Mouse (Mus musculus): ENCODE data around the gene Myadm.
A peak's percentile ranks its signal among the peaks of the same experiment; 100 is the strongest.
"Not testable (repeated sequence)": the region's sequence is repeated elsewhere in the genome, so short reads cannot be mapped to it uniquely, and the experiment has no call there.

The Myadm gene

DNA sequence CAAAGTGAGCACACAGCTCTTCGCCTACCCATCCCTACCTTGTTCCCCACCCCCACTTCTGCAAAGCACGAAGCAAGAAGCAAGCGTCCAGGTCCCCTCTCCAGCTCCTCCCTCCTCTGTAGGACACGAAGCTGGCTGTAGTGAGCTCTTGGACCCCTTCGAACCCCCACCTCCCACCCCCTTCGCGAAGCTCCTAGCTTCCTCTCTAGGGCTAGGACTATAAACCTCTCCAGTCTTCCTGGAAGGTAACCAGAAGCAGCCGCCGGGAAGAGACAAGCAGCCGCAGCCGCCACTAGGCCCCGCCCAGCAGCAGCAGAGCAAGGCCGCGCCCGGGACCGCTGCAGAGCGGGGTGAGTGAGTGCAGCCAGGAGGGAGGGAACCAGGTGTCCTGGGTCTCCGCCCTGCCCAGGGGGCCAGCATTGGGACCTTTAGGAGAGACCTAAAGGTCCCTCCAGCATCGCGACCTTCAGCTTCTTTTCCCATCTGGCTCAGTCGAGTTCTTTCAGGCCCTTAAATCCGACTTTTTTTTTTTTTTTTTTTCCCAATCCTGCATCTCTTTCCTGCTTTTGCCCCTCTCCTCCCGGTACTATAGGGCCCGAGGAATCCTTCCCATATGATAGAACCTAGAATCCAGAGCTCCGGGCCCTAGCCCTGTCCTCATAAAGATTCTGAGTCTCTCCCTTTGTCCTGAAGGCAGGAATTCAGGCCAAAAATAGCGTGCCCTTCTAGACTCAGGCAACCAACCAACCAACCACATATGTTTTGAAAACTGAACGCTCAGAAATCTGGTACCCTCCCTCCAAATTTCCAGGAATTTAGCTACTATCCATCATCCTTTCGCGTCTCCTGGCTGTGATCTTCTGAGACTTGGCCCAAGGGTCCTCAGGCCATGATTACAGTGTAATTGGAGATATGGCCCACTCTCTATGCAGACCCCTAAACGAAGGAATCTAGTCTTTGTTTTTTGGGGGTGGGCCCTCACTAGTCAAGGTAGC is at the start of gene Myadm, which contains the start of gene Prkcg:
TSS of gene Myadm (plus strand) at position 105 of the 995 bp plus-strand sequence.
TSS of gene Prkcg (plus strand) at position 204 of the 995 bp plus-strand sequence.
- DNase-seq, result peak; percentile 85

GRCm38 (mm10) chr7:3239193-3239592 is 49.7 kb upstream of the Myadm start:
- DNase-seq, result no peak

- DNase-seq, result no peak
Observed at GRCm38 (mm10) chr7:3260701-3261100, 28.2 kb upstream of the Myadm start.

DNA sequence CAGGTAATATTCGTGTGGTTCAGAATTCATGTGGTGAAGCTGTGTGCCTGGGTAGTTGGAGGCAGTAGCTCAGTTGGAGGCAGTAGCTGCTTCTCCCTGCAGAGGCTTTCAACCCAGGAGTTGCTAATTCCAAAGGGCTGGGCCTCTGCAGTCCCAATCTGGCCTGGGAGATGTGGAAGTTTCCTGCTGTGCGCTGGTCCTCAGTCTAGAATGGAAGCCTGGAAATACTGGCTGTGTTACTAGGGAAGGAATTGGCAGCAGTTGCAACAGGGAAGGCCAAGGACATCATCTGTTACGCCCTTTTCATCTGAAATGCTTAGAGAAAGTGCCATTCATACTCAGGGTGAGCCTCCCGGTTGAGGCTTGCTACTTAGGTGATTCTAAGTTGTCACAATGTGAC is 27.4 kb upstream of the Myadm start:
- DNase-seq, result no peak

DNA sequence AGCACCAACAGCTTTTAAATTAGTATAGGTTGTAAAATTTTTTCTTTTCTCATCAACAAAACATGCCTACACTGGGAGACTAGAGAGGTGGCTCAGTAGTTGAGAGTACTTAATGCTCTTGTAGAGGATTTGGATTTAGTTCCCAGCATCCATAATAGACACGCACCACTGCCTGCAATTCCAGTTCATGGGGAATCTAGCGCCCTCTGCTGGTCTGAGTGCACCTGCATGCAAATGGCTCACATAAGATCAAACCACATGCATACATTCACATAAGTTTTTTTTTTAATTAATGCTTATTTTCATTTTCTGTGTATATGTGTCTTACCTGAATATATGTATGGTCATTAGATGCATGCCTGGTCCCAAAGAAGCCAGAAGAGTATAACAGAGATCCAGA is 26.1 kb upstream of the Myadm start:
- peak; percentile 9 for DNase-seq

DNA sequence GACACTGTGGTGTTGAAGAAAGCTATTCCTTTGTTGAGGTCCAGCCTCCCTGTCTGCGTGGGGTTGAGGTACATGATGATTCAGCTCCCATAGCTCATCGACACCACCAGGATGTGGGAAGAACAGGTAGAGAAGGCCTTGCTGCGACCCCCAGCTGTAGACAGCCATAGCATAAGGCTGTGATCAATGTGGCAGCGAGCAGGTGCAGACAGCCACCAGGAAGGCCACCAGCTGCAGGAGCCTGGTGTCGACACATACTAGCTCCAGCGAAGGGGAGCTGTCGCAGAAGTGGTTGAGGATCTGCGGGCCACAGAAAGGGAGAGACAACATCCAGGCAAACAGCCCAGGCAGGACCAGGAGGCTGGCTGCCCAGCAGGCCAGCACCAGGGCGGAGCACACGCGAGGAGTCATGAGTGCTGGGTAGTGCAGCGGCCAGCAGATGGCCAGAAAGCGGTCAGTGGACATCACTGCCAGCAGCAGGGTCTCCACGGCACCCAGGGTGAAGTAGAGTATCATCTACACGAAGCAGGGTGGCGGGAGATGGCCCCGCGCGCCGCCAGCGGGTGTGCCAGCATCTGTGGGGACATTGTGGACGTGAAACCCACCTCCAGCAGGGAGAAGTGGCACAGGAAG is 24.4 kb upstream of the Myadm start:
- no peak for DNase-seq

DNA sequence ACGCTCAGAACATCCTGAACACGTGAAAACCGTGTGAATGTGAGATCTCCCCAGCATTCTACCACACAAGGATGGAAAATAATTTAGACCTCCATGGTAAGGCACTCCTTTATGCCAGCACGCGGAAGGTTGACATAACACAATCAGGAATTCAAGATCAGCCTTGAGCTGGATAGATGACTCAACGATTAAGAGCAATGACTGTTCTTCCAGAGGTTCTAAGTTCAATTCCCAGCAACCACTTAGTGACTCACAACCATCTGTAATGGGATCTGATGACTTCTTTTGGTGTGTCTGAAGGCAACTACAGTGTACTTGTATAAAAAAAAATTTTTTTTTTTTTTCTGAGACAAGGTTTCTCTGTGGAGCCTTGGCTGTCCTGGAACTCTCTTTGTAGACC is 23.6 kb upstream of the Myadm start:
- DNase-seq, result no peak

DNA sequence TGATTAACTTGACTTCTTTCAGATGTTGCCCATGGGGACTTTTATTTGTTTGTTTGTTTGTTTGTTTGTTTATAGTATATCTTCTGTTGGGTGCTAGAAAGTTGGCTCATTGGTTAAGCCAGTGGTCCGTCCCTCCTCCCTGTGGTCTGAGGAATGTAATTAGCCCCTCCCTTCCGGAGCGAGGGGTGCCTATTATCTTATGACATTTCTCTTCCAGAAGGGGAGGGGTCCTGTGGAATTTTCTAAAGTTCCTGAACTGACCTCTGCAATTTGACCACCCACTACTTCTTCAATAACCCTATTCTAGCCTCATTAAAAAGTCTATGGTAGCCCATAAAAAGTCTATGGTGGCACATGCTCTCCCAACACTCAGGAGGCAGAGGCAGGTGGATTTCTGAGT is 21.6 kb upstream of the Myadm start:
- no peak for DNase-seq

DNA sequence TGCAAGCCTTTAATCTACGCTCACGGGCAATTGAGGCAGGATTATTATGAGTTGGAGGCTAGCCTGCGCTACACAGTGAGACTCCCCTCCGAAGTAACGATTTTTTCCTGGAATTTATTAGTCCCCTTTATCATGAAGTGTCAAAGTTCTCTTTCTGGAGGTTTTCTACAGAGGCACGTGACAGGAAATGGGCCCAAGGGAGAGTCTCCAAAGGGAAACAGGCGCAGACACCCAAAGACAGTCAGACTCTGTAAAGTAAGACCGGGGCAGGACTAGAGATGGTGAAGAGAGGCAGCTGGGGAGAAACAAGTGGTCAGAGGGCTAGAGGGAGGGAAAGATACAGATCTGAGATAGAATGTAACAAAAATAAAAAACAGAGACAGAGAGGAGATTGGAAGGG is 21.0 kb upstream of the Myadm start:
- DNase-seq, result no peak

DNA sequence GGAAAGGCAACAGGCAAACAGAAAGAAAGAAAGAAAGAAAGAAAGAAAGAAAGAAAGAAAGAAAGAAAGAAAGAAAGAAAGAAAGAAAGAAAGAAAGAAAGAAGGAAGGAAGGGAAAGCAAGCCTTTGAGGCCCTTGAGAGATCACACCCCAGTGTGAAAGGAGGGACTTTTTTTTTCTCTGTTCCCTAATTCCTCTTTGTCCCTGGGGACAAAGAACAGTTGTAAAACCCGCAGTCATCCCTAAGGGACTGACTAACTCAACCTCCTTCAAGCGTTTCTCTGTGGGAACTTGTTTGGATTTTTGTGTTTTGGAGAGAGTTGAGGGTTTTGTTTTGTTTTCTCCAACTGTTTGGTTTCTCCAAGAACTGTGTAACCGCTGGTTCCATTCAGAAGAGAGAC is 20.6 kb upstream of the Myadm start:
- DNase-seq, result no peak

DNA sequence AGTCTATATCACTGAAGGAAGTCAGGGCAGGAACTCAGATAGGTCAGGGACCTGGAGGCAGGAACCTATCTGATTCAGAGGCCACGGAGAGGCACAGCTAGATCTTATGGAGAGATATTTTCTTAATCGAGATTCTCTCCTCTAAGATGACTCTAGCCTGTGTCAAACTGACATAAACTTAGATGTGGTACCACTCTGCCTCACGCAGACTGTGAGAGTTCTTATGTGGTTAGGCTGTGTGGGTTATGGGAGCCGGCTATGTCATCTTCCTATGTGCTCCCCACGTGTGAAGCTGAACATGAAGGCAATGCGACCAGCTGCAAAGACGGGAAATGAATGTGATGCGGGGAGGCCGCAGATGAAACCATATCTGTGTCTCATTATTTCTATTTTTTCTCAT is 16.7 kb upstream of the Myadm start:
- DNase-seq, result no peak

- no peak for DNase-seq
Observed at GRCm38 (mm10) chr7:3275455-3276170, 13.3 kb upstream of the Myadm start.

- DNase-seq, result not testable (repeated sequence)
Observed at GRCm38 (mm10) chr7:3276781-3277180, 12.1 kb upstream of the Myadm start.

DNA sequence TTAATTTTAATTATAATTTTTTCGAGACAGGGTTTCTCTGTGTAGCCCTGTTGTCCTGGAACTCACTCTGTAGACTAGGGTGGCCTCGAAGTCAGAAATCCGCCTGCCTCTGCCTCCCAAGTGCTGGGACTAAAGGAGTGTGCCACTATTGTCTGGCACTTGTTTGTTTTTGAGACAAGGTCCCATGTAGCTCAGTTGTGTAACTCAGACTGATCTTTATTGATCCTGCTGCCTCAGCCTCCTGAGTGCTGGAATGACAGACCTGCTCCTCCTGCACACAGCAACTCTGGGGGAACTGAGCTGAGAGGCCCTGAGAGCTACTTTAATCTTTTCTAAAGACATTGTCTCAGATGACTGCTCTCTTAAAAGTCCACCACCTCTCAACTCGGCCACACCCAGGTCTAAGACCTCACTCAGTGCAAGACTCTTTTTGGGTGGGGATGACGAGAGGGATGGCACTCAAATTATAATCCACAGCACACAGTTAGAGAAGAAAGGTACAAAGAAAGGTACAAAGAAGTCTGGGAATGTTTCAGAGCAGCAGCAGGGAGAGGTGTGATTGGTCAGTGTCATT is 8.7 kb upstream of the Myadm start:
- no peak for DNase-seq

DNA sequence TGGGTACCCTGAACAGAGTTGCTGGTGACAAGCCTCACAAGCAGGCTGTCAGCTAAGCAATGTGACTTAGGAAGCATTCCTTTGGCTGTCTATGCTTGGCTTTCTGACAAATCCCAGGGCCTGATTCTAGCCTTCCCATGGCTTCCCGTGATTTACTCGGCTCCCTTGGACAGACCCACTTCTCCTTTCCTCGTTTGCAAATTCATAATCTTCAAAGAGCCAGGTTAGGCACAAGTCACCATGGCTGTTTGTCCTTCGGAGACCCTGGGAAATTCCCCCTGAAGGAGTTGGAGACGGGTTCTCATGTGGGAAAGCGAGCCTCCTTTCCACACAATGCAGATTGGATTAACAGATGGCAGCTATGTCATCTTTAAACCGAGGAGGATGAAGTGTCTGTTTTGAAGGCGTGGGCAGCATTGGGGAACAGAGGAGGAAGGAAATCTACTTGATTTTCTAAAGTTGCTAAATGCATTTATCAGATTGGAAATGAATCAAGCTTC is 8.2 kb upstream of the Myadm start:
- no peak for DNase-seq

- no peak for DNase-seq
Observed at GRCm38 (mm10) chr7:3281741-3282140, 7.1 kb upstream of the Myadm start.

GRCm38 (mm10) chr7:3283081-3283875 is 5.6 kb upstream of the Myadm start:
- no peak for DNase-seq

GRCm38 (mm10) chr7:3284604-3285003 is 4.3 kb upstream of the Myadm start:
- DNase-seq, result no peak

GRCm38 (mm10) chr7:3286036-3286435 is 2.8 kb upstream of the Myadm start:
- peak; percentile 9 for DNase-seq

DNA sequence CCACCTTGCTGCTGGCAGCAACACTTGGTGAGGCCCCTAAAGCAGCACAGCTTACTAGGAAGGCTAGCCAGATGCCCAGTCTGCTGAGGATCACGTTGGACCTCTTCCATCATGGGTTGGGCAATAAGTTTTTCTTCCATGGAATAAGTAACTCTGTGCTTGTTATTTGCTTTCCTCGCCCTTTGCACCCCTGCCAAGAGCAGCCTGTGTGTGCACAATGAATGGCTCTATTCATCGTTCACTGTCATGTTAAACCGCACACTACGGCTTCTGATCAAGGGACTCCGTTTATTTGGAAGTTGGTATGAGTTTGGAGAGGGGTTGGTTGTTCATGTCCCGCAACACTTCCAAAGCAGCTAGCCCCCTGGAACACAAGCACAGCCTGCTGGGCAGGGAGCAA is 1.7 kb upstream of the Myadm start:
- DNase-seq, result peak; percentile 23

DNA sequence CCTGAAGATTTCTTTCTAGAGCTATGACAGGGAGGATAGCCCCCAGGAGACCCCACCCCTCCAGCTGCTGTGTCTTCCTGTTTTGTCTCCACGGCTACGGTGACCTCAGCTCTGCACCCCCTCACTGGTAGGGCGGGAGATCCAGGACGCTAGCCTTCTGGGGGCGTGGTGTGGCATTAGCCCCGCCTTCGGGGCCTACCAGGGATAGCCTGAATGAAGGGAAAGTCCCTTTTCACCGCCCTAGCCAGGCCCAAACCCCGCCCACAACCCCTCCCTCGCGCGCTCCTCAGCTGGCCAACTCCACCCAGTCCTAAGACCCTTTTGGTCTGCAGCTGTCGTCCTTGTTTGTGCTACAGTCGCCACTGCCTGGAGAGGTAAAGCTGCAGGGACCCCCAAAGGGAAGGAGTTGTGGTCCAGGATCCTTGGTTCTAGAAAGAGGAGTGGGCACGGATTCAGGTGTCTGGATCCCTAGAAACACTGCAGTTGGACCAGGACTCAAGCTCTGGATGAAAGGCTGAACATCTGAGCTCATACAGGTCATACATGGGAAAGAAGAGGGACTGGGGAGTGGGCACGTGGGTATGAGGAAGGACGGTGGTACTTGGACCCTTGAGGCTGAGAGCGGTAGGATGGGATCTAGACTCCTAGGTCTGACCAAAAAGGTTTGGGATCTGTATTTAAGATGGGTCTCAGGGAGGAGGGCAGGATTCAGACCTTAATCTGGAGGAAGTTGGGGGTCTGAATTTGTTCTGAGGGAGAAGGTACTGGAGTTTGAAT is 1.6 kb downstream of the Myadm start:
- peak; percentile 95 for DNase-seq
